Mouse (Mus musculus): ENCODE measurements around the gene Gm20388.

GRCm38 (mm10) chr8:120980948-120981347 lies 1070.3 kb downstream of the Gm20388 start:
- TF ChIP-seq EP300 (IDR thresholded peaks at IDR 0.05; ENCODE audit: low read depth), result no peak
- no peak for TF ChIP-seq CTCF (IDR thresholded peaks at IDR 0.05; ENCODE audit: low read depth)

Measured in liver, embryonic 14.5 days (tissue).